Comparison of ENCODE assay signal across 15 mouse cellular contexts in genomic region chr12:4392590-4392989, GRCm38 (mm10).
A peak's percentile ranks its signal among the peaks of the same experiment; 100 is the strongest.
DNase-seq lines count a peak whose midpoint lies in the region; TF ChIP-seq lines count a peak whose summit lies in the region.
"Had no signal": no experiment of that assay in that cellular context is flagged by ENCODE, and none has a peak within 500 bp of the region (broad histone marks: within the 10 kb centered on the region; RNA-seq: fewer than 3 reads in every experiment).

No protein-coding gene starts in this region.

- no peak overlapping the region for H3K4me3 ChIP-seq in kidney, adult 2 months (ENCODE audit: insufficient read depth, low read depth, low read length)
- H3K4me3 ChIP-seq: embryonic facial prominence, embryonic 12.5 days; forebrain, embryonic 12.5 days; heart, embryonic 12.5 days; midbrain, embryonic 13.5 days had no signal

- WGBS in kidney, adult 2 months: 74% methylated on average over 2 of the region's 2 CpGs

- H3K4me1 ChIP-seq in kidney, adult 2 months (ENCODE audit: control insufficient read depth, insufficient read depth, low read length): no peaks in the 10 kb centered on the region
- H3K4me1 ChIP-seq: embryonic facial prominence, embryonic 12.5 days had no signal

- H3K36me3 ChIP-seq in kidney, adult 2 months (ENCODE audit: control insufficient read depth, insufficient read depth, low read length): no peaks in the 10 kb centered on the region
- H3K36me3 ChIP-seq: embryonic facial prominence, embryonic 12.5 days; forebrain, embryonic 12.5 days; heart, embryonic 12.5 days; midbrain, embryonic 13.5 days had no signal

- H3K27me3 ChIP-seq in kidney, adult 2 months (replicated peaks; ENCODE audit: control insufficient read depth, insufficient read depth, low read length): no peaks in the 10 kb centered on the region
- H3K27me3 ChIP-seq: embryonic facial prominence, embryonic 12.5 days; forebrain, embryonic 12.5 days; heart, embryonic 12.5 days; midbrain, embryonic 13.5 days had no signal

- H3K27ac ChIP-seq in kidney, adult 2 months (ENCODE audit: insufficient read depth, low read depth, low read length): no peak overlapping the region
- H3K27ac ChIP-seq: embryonic facial prominence, embryonic 12.5 days; forebrain, embryonic 12.5 days; midbrain, embryonic 13.5 days had no signal

- DNase-seq in kidney, adult 2 months: no peak
- no peak for DNase-seq in kidney, adult 11 months
- peak; percentile 8 for DNase-seq in thymus, postnatal 0 days (ENCODE audit: low spot score)
- DNase-seq in thymus, adult 18-20 months: no peak
- DNase-seq in ZHBTc4 (ENCODE audit: low read depth, low spot score): peak; percentile 89
- DNase-seq in cerebellum, adult 8-10 months: no peak
- DNase-seq in cerebellum, postnatal 10 days: no peak
- DNase-seq: cerebellum, adult 9-10 months; gastrocnemius, postnatal 10 days; lung, adult 18-20 months; thymus, postnatal 4 days had no signal

- no peak for TF ChIP-seq POLR2A in kidney, adult 2 months (IDR thresholded peaks at IDR 0.05; ENCODE audit: low read depth, low read length)

- peak; percentile 52 for TF ChIP-seq CTCF in kidney, adult 2 months (conservative IDR thresholded peaks at IDR 0.05; ENCODE audit: insufficient read depth, insufficient read length, low read depth, low read length)

Comparison
In these comparisons a context has a peak if more than half of its experiments do, and no peak if none do; other contexts are left out.
1. DNase-seq: peak in thymus, postnatal 0 days (single experiment) and ZHBTc4 (single experiment); none in kidney, adult 2 months (single experiment), kidney, adult 11 months (single experiment), thymus, adult 18-20 months (0 of 2), cerebellum, adult 8-10 months (single experiment) and cerebellum, postnatal 10 days (0 of 2).